Comparison of ENCODE assay signal across 11 mouse cellular contexts in the genomic region with DNA sequence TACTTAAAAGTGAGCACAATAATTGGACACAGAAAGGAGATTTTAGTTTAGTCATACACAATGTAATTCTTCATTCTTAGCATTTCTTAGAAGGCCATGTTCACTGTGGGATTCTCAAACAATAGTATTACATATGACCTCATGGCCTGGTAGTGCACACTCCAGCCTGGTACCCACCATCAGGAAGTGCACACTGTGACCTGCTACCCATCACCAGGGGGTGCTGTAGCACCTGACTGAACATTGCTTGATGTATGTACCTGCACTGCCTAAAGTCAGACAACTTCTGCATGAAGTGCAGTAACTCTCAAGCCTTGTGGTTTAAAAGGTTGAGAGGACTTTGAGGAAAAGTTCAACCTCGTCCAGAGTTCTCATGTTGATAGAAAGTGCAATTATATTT. TPM values are rescaled to one million over a fixed set of nuclear protein-coding genes. Genes with fewer than 3 reads are reported as not detected.
DNase-seq lines count a peak whose midpoint lies in the region; TF ChIP-seq lines count a peak whose summit lies in the region.
"Had no signal": no experiment of that assay in that cellular context is flagged by ENCODE, and none has a peak within 500 bp of the region (broad histone marks: within the 10 kb centered on the region; RNA-seq: fewer than 3 reads in every experiment).

No protein-coding gene starts in this region.

- H3K36me3 ChIP-seq in ES-Bruce4 (ENCODE audit: control insufficient read depth, insufficient read depth, low read length, poor library complexity, severe bottlenecking) = peaks cover 6% of the 10 kb centered on the region; the same call in 1 of the 2 replicates

- H3K4me3 ChIP-seq in ES-Bruce4 (ENCODE audit: low read depth, low read length) = no peak overlapping the region
- no peak overlapping the region for H3K4me3 ChIP-seq in cortical plate, adult 2 months (ENCODE audit: insufficient read depth, low read length)

- no peaks in the 10 kb centered on the region for H3K27me3 ChIP-seq in ES-Bruce4 (ENCODE audit: control insufficient read depth, insufficient read depth, low read length, poor library complexity, severe bottlenecking)

- no peak overlapping the region for H3K27ac ChIP-seq in ES-Bruce4 (ENCODE audit: insufficient read depth, low read length)
- H3K27ac ChIP-seq in cortical plate, adult 2 months (ENCODE audit: insufficient read depth, low read length) = no peak overlapping the region

- peak; percentile 61 for TF ChIP-seq CTCF in ES-Bruce4 (IDR thresholded peaks at IDR 0.05; ENCODE audit: low read depth, low read length)
- TF ChIP-seq CTCF in cortical plate, adult 2 months (IDR thresholded peaks at IDR 0.05; ENCODE audit: extremely low read depth, insufficient read depth, low read length) = peak; percentile 25

- H3K9me3 ChIP-seq in ES-Bruce4 (replicated peaks; ENCODE audit: control insufficient read depth, insufficient read depth, low read length, poor library complexity, severe bottlenecking) = no peaks in the 10 kb centered on the region

- DNase-seq in kidney, postnatal 10 days = peak; percentile 22
- no peak for DNase-seq in kidney, adult 8-10 months
- peak; percentile 42 for DNase-seq in naive thymus-derived CD4-positive, alpha-beta T cell, adult 2 months (ENCODE audit: low read depth)
- no peak for DNase-seq in left cerebral cortex, adult 9 months (ENCODE audit: low spot score in 2 of 2)
- DNase-seq in urinary bladder, postnatal 14 days (ENCODE audit: low spot score) = no peak
- no peak for DNase-seq in left cerebral cortex, adult 8-10 months (ENCODE audit: low spot score in 2 of 2)
- DNase-seq: gastrocnemius, postnatal 36 days; kidney, adult 9 months had no signal

- TF ChIP-seq POLR2A in ES-Bruce4 (IDR thresholded peaks at IDR 0.05; ENCODE audit: insufficient read depth, low read length) = no peak
- no peak for TF ChIP-seq POLR2A in cortical plate, adult 2 months (IDR thresholded peaks at IDR 0.05; ENCODE audit: extremely low read depth, insufficient read depth, low read length)

- H3K9ac ChIP-seq in ES-Bruce4 (ENCODE audit: low read depth, poor library complexity, severe bottlenecking) = no peak overlapping the region

- no peaks in the 10 kb centered on the region for H3K4me1 ChIP-seq in ES-Bruce4 (ENCODE audit: control insufficient read depth, insufficient read depth, low read length)
- no peaks in the 10 kb centered on the region for H3K4me1 ChIP-seq in cortical plate, adult 2 months (ENCODE audit: control insufficient read depth, insufficient read depth, low read length)

- TF ChIP-seq EP300 in ES-Bruce4 (IDR thresholded peaks at IDR 0.05; ENCODE audit: insufficient read depth, low read depth, low read length) = no peak

RNA-seq across cellular contexts. Expression of a gene that starts 16.4 kb away (rescaled TPM):
- not detected in 2 replicates for polyA plus RNA-seq in ES-Bruce4 (2011; ENCODE audit: insufficient read depth, insufficient read length, low read depth, missing spikeins)
- 0.17 and 0.54 TPM in 2 replicates for polyA plus RNA-seq in cortical plate, adult 2 months (2012; rRNA removed)
- under 1 TPM in 1 of 4 experiments, not detected in 3; 0.46 TPM for total RNA-seq in left cerebral cortex, adult 8-10 months (2022)
- total RNA-seq: gastrocnemius, postnatal 36 days had no signal
- polyA plus RNA-seq: neural tube, embryonic 11.5 days had no signal

RNA-seq across cellular contexts. Expression of a gene that starts 28.1 kb away (rescaled TPM):
- polyA plus RNA-seq in ES-Bruce4 (2011; ENCODE audit: insufficient read depth, insufficient read length, low read depth, missing spikeins) = 22.0 and 25.3 TPM in 2 replicates
- polyA plus RNA-seq in cortical plate, adult 2 months (2012; rRNA removed) = 38.1 and 41.4 TPM in 2 replicates
- total RNA-seq in left cerebral cortex, adult 8-10 months (2022) = 10 to 100 TPM; 52.4 to 53.9 (median 52.8) TPM

RNA-seq across cellular contexts. Expression of a gene that starts 52.5 kb away (rescaled TPM):
- 32.0 and 34.2 TPM in 2 replicates for polyA plus RNA-seq in ES-Bruce4 (2011; ENCODE audit: insufficient read depth, insufficient read length, low read depth, missing spikeins)
- 75.7 and 82.3 TPM in 2 replicates for polyA plus RNA-seq in cortical plate, adult 2 months (2012; rRNA removed)
- 10 to 100 TPM; 62.8 to 69.5 (median 65.8) TPM for total RNA-seq in left cerebral cortex, adult 8-10 months (2022)

Comparison
In these comparisons a context has a peak if more than half of its experiments do, and no peak if none do; other contexts are left out.
1. DNase-seq: peak in kidney, postnatal 10 days (single experiment) and naive thymus-derived CD4-positive, alpha-beta T cell, adult 2 months (single experiment); none in kidney, adult 8-10 months (0 of 2), left cerebral cortex, adult 9 months (0 of 2), urinary bladder, postnatal 14 days (single experiment) and left cerebral cortex, adult 8-10 months (0 of 2).